Mouse (Mus musculus) liver, embryonic 18 days (tissue): ENCODE results near the gene Trabd. TPM values are rescaled to one million over a fixed set of nuclear protein-coding genes. Genes with fewer than 3 reads are reported as not detected.

Experiments
- polyA plus RNA-seq: library from polyadenylated mRNA; depleted of rRNA; stranded (reverse); fragments of >200 nt; gene quantifications from 2 replicates; pipeline ENCODE4 v1.2.3, GENCODE M21; 2012; rRNA removed

Trabd gene
- 21.5 and 25.2 TPM in 2 replicates for polyA plus RNA-seq

DNA sequence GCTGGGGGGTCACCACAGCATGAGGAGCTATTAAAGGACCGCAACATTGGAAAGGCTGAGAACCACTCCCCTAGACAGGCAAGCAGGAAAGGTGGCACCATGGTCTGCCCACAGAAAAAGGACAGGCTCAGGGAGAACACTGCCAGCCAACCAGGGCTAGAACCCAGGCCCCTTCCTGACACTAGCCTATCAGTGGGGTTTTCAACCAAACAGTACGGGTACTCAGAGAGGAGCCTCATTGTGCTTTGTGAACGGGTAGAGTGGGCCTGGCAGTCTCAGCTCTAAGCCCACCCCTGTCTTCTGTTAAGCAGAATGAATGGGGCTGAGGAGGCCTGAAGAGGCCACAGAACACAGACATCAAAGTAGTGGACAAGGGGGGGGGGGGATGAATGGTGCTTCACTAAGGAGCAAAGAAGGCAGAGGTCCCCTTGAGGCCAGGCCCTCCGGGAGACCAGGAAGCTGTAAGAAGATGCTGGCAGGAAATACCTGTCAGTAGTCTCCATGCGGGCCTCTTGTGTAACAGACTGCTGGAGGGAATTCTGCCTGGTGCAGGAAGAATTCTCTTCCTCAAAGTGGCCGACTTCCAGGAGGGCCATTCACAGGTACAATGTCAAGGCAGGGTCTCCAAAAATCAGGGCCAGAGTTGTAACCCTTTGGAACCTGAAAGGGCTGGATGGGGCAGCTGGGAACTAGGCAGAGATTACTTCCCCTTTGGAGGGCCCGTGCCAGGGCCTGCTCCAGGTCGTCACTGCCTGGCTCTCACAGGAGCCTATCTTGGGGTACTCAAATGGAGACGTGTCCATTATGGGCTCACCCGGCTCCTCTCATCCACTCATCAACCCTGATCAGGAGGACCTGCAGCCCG, at the start of gene Trabd:
TSS of gene Trabd (plus strand) at position 512 of the 865 bp plus-strand sequence.

DNA sequence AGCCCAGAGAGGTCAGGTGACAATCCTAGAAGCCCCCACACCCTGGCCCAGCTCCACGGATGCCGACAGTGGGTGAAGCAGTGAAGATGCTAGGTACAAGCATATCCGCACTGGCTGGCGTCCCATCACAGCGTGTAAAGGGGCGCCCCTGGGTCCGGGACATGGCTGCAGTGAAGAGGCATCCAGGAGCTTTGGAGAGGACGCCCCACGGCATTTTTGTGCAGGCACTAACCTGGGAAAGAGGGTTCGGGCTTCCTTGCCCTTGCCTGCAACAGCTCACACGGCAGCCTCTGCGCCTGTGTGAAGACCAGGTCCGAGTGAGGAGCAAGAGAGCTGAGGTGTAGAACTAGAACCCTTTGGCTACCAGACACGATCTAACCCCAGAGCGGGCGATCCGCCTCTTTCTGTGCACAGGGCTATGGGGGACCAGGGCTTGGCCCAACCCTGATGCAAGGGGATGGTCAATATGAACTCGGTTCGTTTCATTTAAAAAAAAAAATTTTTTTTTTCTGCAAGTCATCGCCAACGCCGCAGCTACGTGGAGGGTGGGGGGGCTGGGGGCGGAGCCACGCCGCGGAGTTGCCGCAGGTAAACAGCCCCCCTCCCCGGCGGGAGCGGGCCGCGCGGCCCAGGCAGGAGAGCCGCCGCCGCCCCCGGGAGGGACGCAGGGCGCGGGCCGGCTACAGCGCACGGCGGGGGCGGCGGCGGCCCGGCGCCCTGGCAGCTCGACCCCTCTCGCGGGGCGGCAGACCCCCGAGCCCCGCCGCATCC, 15.6 kb upstream of the Trabd start, which contains the start of gene Panx2:
TSS of gene Panx2 (plus strand) at position 574 of the 771 bp plus-strand sequence.

DNA sequence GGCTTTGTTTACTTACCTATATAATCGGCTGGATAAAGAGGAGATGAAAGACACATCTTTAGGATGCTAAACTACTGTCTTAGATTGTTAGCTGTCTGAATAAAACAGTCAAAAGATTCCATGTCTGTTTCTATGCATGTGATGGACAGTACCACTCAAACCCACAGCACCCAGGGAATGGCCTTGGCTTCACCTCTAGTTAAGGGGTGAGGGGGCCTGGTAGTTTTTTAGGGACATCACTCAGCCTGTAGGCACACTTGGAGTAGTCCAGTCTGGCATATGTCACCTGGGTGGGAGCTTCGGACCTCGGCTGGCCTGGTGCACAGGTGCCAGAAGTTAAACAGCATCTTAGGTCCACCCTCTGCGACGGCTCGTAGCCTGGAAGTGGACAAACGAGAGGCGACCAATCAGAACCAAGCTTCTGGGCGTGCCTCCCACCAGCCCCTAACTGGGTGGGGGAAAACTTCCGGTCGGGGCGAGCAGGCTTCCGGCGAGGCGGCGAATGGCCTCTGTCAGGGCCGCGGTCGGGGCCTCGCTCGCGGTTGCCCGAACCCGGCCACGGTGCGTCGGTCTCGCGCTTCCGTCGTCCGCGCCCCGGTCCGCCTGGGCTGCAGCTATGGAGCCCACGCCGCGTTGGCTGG, 13.8 kb downstream of the Trabd start, which contains the start of gene Selenoo:
TSS of gene Selenoo (plus strand) at position 478 of the 641 bp plus-strand sequence.

DNA sequence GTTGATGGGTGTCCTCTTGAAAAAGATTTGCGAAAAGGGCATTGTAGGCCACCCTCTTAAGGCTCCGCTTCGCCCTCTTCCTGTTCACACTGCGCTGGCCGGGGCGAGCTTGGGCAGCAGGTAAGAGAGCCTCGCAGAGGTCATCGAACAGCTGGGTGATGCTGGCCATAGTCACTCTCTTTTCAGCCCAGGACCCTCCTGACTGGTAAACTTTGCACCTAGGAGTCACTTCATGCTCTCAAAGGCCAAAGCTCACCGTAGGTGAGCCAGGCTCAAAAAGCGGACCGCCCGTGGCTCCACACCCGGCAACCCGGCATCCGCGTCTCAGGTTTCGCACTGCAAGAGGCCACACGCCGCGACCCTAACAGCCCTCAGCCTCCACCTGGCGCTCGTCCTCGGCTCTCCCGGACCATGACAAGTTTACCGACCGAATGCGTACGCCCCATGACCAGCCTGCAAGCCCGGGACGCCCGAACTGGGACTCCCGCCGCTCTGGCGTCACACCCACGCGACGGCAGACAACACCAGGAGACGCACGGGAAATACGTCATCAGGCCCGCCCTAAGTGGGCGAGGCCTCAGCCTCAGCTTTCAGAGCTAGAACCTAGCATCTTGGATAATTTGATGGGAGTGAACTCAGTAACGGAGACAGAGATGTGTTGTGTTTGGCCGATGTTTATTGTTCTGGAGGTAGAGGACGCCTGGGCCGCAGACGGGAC, 47.9 kb downstream of the Trabd start, which contains the start of gene Tubgcp6:
TSS of gene Tubgcp6 (minus strand) at position 464 of the 718 bp plus-strand sequence.

DNA sequence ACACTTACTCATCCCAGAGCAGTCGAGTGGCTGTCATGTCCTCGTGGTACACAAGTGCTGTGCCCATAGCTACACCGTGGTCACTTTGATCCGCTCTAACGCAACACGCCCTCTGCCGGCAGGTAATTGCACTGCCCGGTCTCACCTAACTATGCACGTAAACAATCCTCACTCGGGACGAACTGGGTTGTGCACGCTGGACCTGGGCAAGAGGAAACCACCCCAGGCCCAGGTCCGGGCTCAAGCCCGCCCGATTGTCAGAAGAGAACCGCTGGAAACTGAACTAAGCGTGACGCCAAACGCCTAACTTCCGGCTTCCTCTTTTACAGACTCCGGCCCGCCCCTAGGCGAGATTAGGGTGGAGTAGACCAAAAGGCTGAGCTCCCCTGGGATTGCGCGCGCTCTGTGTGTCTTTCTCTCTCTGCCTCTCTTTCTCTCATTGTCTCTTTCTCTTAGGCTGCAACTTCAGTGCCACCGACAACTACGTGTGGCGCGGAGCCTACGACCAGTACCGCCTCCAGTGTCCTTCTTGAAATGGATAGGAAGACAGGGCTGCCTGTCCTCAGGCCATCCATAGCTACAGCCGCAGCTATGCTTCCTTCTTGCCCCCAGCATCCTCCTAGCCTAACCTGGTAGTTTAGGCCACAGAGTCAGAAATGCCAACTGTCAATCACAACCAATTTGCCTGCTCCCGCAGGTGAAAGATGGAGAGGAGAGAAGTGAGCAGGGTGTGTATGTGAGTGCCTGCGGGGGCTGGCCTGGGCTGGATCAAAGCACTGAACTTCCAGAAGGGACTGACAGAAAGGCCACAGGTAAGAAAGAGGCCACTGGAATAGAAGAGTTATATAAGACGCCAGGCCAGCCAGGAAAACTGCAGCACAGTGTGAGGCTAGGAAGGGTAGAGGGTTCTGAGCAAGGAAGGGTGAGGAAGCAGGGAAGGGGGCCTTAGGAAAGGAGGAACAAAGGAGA, 53.7 kb downstream of the Trabd start, which contains the start of gene Hdac10:
TSS of gene Hdac10 (minus strand) at position 319 of the 969 bp plus-strand sequence.

Other genes starting within 250 kb of the Trabd start
- 12.1 and 25.9 TPM in 2 replicates for gene Pim3, start 212.9 kb upstream of the Trabd start, polyA plus RNA-seq
- 0.04 and 0.09 TPM in 2 replicates for gene Ttll8, start 120.7 kb upstream of the Trabd start, polyA plus RNA-seq
- not detected in 2 replicates for gene Mlc1, start 96.1 kb upstream of the Trabd start, polyA plus RNA-seq
- 0.01 TPM in 1 of 2 replicates, not detected in the other for gene Mov10l1, start 92.2 kb upstream of the Trabd start, polyA plus RNA-seq
- not detected in 2 replicates for gene Panx2, start 15.4 kb upstream of the Trabd start, polyA plus RNA-seq
- 22.4 and 25.8 TPM in 2 replicates for gene Selenoo, start 14.0 kb downstream of the Trabd start, polyA plus RNA-seq
- 6.5 and 8.5 TPM in 2 replicates for gene Tubgcp6, start 48.0 kb downstream of the Trabd start, polyA plus RNA-seq
- 9.1 and 9.7 TPM in 2 replicates for gene Hdac10, start 53.6 kb downstream of the Trabd start, polyA plus RNA-seq
- 3.5 and 4.5 TPM in 2 replicates for gene Mapk12, start 65.6 kb downstream of the Trabd start, polyA plus RNA-seq
- gene Mapk11, start 74.5 kb downstream of the Trabd start, polyA plus RNA-seq = 1.3 TPM in 2 replicates
- gene Plxnb2, start 105.7 kb downstream of the Trabd start, polyA plus RNA-seq = 37.7 and 44.3 TPM in 2 replicates
- 5.4 and 6.4 TPM in 2 replicates for gene Dennd6b, start 121.4 kb downstream of the Trabd start, polyA plus RNA-seq
- gene Ppp6r2, start 136.4 kb downstream of the Trabd start, polyA plus RNA-seq = 13.5 and 14.0 TPM in 2 replicates
- 26.2 and 28.5 TPM in 2 replicates for gene Sbf1, start 240.2 kb downstream of the Trabd start, polyA plus RNA-seq
- 10.3 and 11.8 TPM in 2 replicates for gene Adm2, start 247.6 kb downstream of the Trabd start, polyA plus RNA-seq